Mouse (Mus musculus) gastrocnemius, adult 2 months (tissue): ENCODE results near the gene Alox5. TPM values are rescaled to one million over a fixed set of nuclear protein-coding genes. Genes with fewer than 3 reads are reported as not detected.
A peak's percentile ranks its signal among the peaks of the same experiment; 100 is the strongest.
"Not testable (repeated sequence)": the region's sequence is repeated elsewhere in the genome, so short reads cannot be mapped to it uniquely, and the experiment has no call there.

ENCODE experiments used
- DNase-seq: peaks from one replicate; pipeline ENCODE4 v3.0.0; 2022
- H3K27ac ChIP-seq: fragments of 200-600 bp; 2 replicates; pipeline ENCODE4 v1.8.1; 2022; ENCODE audit warnings: mild to moderate bottlenecking
- H3K4me3 ChIP-seq: fragments of 200-600 bp; 2 replicates; pipeline ENCODE4 v1.8.1; 2022; ENCODE audit warnings: mild to moderate bottlenecking, moderate library complexity
- CTCF ChIP-seq: fragments of 200-600 bp; IDR thresholded peaks from 2 replicates; pipeline ENCODE4 v1.8.1; 2022; ENCODE audit warnings: antibody characterized with exemption, mild to moderate bottlenecking, moderate library complexity
- intact Hi-C: fragments of 180-260 bp; cut with DNase I; formaldehyde crosslinking; loops from one replicate; pipeline ENCODE4 v1.15.1; 2025
- long read RNA-seq, 2 experiments: library from polyadenylated mRNA; stranded (forward); transcript quantifications; one replicate each; pipeline ENCODE4 v2.0.0; 2021
- total RNA-seq, 2 experiments: library from RNA; stranded (reverse); gene quantifications; 2 replicates each; pipeline ENCODE4 v1.2.3; 2021

Gene Alox5
- total RNA-seq, result 1 to 10 TPM in 1 of 2 experiments, under 1 TPM in 1; 0.82 to 1.0 TPM
- long read RNA-seq, experiment 1, partial matches to known transcripts, result 0 of 3 reads
- long read RNA-seq, experiment 1, other reads (novel, unspliced or antisense), result 0 of 3 reads
- long read RNA-seq, experiment 2, partial matches to known transcripts, result 1 of 2 reads
- long read RNA-seq, experiment 2, other reads (novel, unspliced or antisense), result 0 of 2 reads

DNA sequence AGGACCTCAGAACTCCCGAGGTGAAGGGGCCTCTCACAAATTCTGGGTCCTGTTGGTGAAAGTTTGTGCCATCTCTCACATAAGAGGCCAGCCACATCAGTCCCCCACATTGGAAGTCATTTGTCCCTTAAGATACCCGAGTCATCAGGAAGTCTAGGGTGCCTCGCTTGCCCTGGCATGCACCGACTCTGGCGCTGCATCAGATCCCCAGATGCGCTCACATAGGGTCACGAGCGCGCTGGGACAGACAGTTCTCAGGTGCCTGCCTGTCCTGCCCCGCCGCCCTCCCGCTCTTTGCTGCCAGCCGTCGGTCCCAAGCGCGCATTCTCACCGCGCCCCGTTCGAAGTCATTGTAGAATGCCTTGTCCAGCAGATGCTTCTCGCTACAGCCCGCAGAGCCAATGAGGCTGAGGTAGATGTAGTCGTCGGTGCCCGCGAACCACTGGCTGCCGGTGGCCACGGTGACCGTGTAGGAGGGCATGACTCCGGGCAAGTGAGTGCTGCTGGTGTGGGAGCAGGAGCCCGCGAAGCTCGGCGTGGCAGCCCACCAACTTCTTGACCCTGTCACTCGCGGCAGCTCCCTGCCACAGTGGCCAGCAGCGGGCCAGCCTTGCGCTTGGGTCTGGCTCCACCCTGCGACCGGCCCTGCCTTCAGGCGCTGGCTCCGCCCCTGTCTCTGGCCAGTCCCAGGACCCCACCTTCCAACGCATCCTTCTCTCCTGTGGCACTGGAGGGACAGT lies at the start of gene Alox5:
Gene Alox5 (minus strand): TSS at position 635 of the 740 bp plus-strand sequence.
- H3K27ac ChIP-seq, result no peak within 1 kb of the TSS
- peak; percentile 2; the same call in 1 of the 2 replicates for TF ChIP-seq CTCF
- DNase-seq, result peak; percentile 61
- H3K4me3 ChIP-seq, result peak within 1 kb of the TSS; percentile 61
- intact Hi-C loops, result no loop called here

GRCm38 (mm10) chr6:116506302-116507003 lies 45.5 kb upstream of the Alox5 start, which contains the start of gene Olfr212:
Gene Olfr212 (plus strand): TSS chr6:116506516.
- H3K27ac ChIP-seq, DNase-seq, intact Hi-C loops: not testable (repeated sequence)
- H3K4me3 ChIP-seq, result peak within 1 kb of the TSS; percentile 30; the same call in 1 of the 2 replicates

GRCm38 (mm10) chr6:116495960-116496359 lies 35.0 kb upstream of the Alox5 start:
- no peak for DNase-seq
- no peak for TF ChIP-seq CTCF
- Histone ChIP-seq H3K27ac (no peak overlapping the region), H3K4me3 (no peak overlapping the region)
- intact Hi-C loops, result no loop called here

DNA sequence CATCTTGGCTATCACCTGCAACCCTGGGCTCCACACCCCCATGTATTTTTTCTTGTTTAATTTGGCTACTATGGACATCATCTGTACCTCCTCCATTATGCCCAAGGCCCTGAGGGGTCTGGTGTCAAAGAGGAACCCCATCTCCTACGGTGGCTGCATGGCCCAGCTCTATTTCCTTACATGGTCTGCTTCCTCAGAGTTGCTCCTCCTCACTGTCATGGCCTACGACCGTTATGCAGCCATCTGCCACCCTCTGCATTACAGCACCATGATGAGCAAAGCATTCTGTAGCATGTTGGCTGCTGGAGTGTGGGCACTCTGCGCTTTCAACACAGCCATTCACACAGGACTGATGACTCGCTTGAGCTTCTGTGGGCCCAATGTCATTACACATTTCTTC lies 32.8 kb upstream of the Alox5 start:
- TF ChIP-seq CTCF, result no peak
- Histone ChIP-seq H3K4me3 (no peak overlapping the region), H3K27ac (no peak overlapping the region)
- no peak for DNase-seq
- intact Hi-C loops, result no loop called here

DNA sequence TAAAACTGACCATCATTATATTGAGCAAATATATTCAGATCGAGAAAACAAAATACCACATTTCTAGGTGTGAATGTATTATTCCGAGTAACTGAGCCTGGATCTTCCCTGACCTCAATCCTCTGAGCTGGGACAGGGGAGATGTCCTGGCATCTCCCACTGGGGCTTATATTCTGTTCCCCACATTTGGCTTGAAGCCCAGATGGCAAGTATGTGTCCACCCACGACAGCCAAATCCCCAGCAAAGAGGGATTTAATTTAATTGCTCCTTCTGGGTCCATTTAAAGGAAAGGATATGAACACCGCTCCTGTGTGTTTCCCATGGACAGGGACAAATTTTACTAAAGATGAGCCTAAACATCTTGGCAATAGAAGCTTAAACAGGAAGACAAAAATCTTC lies 27.8 kb upstream of the Alox5 start, which contains the start of gene Olfr211:
Gene Olfr211 (plus strand): TSS at position 301 of the 400 bp plus-strand sequence.
- no peak for DNase-seq
- intact Hi-C loops, result no loop called here
- TF ChIP-seq CTCF, result no peak

DNA sequence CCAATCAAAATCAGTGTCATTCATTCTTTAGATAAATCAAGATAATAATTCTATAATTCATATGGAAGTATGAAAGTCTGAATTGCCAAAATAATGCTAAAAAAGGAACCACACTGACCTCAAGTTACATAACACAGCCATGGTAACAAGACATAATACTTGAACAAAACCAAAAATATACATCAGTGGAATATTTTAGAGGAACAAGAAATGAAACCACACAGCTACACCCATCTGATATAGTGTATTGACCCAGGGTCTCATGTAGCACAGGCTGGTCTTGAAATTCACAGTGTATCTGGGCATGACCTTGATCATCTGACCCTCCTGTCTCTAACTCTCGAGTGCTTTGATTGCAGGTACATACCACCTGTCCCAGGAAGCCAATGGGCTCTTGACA lies 25.9 kb upstream of the Alox5 start:
- no peak for DNase-seq
- intact Hi-C loops, result no loop called here
- no peak overlapping the region for H3K27ac ChIP-seq
- TF ChIP-seq CTCF, result no peak
- no peak overlapping the region for H3K4me3 ChIP-seq

More for the DNA sequence above, 27.8 kb upstream of the Alox5 start, which contains the start of gene Olfr211:
- Histone ChIP-seq H3K4me3 (no peak within 1 kb of the TSS), H3K27ac (no peak within 1 kb of the TSS)

- Histone ChIP-seq H3K4me3 (no peak overlapping the region), H3K27ac (no peak overlapping the region)
- intact Hi-C loops, result no loop called here
- no peak for DNase-seq
- no peak for TF ChIP-seq CTCF
These were observed 24.1 kb upstream of the Alox5 start for GRCm38 (mm10) chr6:116485081-116485480.

DNA sequence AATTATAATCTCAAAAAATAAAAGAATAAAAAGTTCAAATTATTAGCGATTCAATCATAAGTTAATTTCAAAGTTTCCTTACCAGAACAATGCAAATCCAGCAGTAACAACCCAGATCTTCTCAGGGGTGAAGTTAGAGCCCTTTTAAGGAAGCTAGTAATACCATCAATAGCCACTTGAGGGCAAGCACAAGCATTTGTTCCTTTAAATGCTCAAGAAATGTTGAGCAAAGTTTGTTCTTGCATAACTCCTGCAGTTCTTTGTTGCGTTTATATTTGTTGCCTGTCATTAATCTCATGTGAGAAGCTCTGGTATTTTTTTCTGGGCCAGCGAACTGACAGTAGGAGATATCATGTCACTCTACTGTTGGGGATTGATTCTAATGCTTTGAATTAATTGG lies 7.1 kb upstream of the Alox5 start:
- TF ChIP-seq CTCF, result peak; percentile 45
- DNase-seq, result no peak
- Histone ChIP-seq H3K27ac (no peak overlapping the region), H3K4me3 (no peak overlapping the region)
- intact Hi-C loops, result no loop called here

GRCm38 (mm10) chr6:116459232-116459631 lies 1.7 kb downstream of the Alox5 start:
- DNase-seq, result no peak
- H3K4me3 ChIP-seq, result no peak overlapping the region
- H3K27ac ChIP-seq, result no peak overlapping the region
- intact Hi-C loops, result no loop called here
- TF ChIP-seq CTCF, result no peak

- intact Hi-C loops, result no loop called here
- Histone ChIP-seq H3K27ac (no peak overlapping the region), H3K4me3 (no peak overlapping the region)
- no peak for TF ChIP-seq CTCF
- no peak for DNase-seq
These were observed 2.2 kb downstream of the Alox5 start for GRCm38 (mm10) chr6:116458728-116459127.

DNA sequence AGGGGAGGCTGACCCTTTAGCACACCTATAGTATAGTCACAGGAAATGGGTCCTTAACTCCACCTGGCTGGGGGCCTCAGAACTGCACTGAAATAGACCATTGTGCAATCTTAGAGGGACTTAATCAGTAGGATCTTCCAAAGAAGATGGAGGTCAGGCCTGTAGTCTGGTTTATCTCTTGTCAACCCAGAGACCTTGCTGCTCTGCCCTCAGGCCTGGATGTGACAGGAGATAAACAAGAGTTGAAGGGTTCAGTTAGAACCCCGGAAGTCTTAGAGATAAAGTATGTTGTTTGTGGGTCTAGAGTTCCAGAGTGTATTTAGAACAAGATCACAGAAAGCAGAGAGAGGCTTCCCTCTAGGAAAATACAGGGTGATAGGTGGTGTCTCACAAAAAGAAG lies 4.5 kb downstream of the Alox5 start:
- peak; percentile 2; the same call in 1 of the 2 replicates for TF ChIP-seq CTCF
- no peak overlapping the region for H3K27ac ChIP-seq
- no peak overlapping the region for H3K4me3 ChIP-seq
- intact Hi-C loops, result no loop called here
- no peak for DNase-seq

- no peak overlapping the region for H3K27ac ChIP-seq
- peak; percentile 37 for DNase-seq
- H3K4me3 ChIP-seq, result no peak overlapping the region
- intact Hi-C loops, result no loop called here
- TF ChIP-seq CTCF, result no peak
These were observed 5.2 kb downstream of the Alox5 start for GRCm38 (mm10) chr6:116455781-116456180.

DNA sequence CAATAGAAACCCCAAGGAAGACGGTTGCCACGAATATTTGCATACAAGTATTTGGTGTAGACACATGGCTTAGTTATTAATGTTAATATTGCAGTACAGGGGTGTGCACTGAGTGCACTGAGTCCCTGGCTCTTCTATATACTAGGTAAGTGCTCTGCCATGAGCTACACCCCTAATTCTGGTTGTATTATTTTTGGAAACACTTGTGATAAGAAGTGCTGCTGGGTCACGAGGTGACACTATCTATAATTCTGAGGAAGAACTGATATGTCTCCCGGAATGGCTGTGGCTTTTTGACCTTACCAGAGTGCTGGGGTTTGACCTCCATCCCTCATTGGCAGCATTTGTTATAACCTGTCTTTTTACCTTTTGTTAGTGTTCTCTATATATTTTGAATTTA lies 20.1 kb downstream of the Alox5 start:
- TF ChIP-seq CTCF, result no peak
- no peak overlapping the region for H3K4me3 ChIP-seq
- no peak for DNase-seq
- H3K27ac ChIP-seq, result no peak overlapping the region
- intact Hi-C loops, result no loop called here
